22 mouse cellular contexts compared by ENCODE assay signal in the genomic region with DNA sequence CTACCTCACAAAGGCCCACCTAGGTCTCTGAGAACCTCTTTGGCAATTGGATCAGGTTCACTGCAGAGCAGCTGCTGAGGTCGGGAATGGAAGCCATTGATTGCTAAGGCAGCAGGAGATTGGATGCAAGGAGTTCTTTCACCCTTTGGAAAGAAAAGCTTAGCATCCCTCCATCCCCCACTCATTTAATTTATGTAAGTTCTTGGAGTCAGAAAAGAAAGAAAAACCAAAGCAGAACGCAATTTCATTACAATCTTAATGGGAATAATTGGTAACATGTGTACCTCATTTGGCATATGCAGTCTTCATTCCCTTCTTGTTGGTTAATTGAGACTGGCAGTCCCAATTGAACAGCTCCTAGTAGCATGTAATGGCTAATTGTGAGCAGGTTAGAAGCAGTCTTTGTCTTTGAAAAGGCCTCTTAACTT.
A peak's percentile ranks its signal among the peaks of the same experiment; 100 is the strongest.
DNase-seq lines count a peak whose midpoint lies in the region; ATAC-seq lines count a peak whose summit lies in the region.
"Had no signal": no experiment of that assay in that cellular context is flagged by ENCODE, and none has a peak within 500 bp of the region (broad histone marks: within the 10 kb centered on the region; RNA-seq: fewer than 3 reads in every experiment).

No protein-coding gene starts in this region.

- WGBS in embryonic facial prominence, embryonic 13.5 days: 15% methylated on average over 2 of the region's 2 CpGs
- WGBS in forebrain, embryonic 16.5 days: 5% methylated on average over 2 of the region's 2 CpGs
- whole genome bisulfite sequencing in hindbrain, embryonic 10.5 days: 46% methylated on average over 2 of the region's 2 CpGs

- no peak overlapping the region for H3K4me3 ChIP-seq in embryonic facial prominence, embryonic 13.5 days
- no peak overlapping the region for H3K4me3 ChIP-seq in forebrain, embryonic 16.5 days (replicated peaks; ENCODE audit: low read length)
- no peak overlapping the region for H3K4me3 ChIP-seq in hindbrain, embryonic 10.5 days
- H3K4me3 ChIP-seq: hindbrain, embryonic 13.5 days; layer of hippocampus, adult 2 months; left cerebral cortex, adult 2 months; midbrain, embryonic 12.5 days had no signal

- peaks cover 16% of the 10 kb centered on the region; the same call in 1 of the 2 replicates for H3K4me1 ChIP-seq in embryonic facial prominence, embryonic 13.5 days
- no peaks in the 10 kb centered on the region for H3K4me1 ChIP-seq in forebrain, embryonic 16.5 days (replicated peaks; ENCODE audit: control insufficient read depth, insufficient read depth, low read length)
- no peaks in the 10 kb centered on the region for H3K4me1 ChIP-seq in hindbrain, embryonic 10.5 days (replicated peaks)
- H3K4me1 ChIP-seq: hindbrain, embryonic 13.5 days had no signal

- peaks cover 13% of the 10 kb centered on the region for H3K27me3 ChIP-seq in embryonic facial prominence, embryonic 13.5 days
- H3K27me3 ChIP-seq in forebrain, embryonic 16.5 days (replicated peaks; ENCODE audit: control insufficient read depth, insufficient read depth, low read length): peaks cover 6% of the 10 kb centered on the region
- H3K27me3 ChIP-seq in hindbrain, embryonic 10.5 days (ENCODE audit: insufficient read depth, poor library complexity, severe bottlenecking): no peaks in the 10 kb centered on the region
- H3K27me3 ChIP-seq: hindbrain, embryonic 13.5 days; midbrain, embryonic 12.5 days had no signal

- intact Hi-C loops in left cerebral cortex, postnatal 25 days (cut with DNase I): no loop called here

- H3K9me3 ChIP-seq in embryonic facial prominence, embryonic 13.5 days: peaks cover 4% of the 10 kb centered on the region
- no peaks in the 10 kb centered on the region for H3K9me3 ChIP-seq in forebrain, embryonic 16.5 days (ENCODE audit: control insufficient read depth, low read length)
- H3K9me3 ChIP-seq in hindbrain, embryonic 10.5 days: no peaks in the 10 kb centered on the region
- H3K9me3 ChIP-seq: hindbrain, embryonic 13.5 days; midbrain, embryonic 12.5 days had no signal

- peak; percentile 74 for ATAC-seq in embryonic facial prominence, embryonic 13.5 days (ENCODE audit: insufficient number of reproducible peaks, insufficient read depth, low FRiP score, low TSS enrichment, low read depth)
- peak; percentile 86 for ATAC-seq in forebrain, embryonic 16.5 days
- ATAC-seq: CD4-positive, CD25-positive, alpha-beta regulatory T cell, adult 4 months; intestine, postnatal 0 days had no signal

- peak; percentile 52 for DNase-seq in embryo, embryonic 10 days (ENCODE audit: low spot score)
- no peak for DNase-seq in embryo, embryonic 9.5 days (ENCODE audit: extremely low spot score)
- peak; percentile 62 for DNase-seq in retina, embryonic 14.5 days (ENCODE audit: low spot score)
- DNase-seq in kidney, postnatal 36 days: no peak
- DNase-seq in left cerebral cortex, postnatal 25 days (ENCODE audit: low spot score in 2 of 2): no peak
- DNase-seq in hindbrain, embryonic 10.5 days (ENCODE audit: low spot score): no peak
- DNase-seq: cerebellum, postnatal 14 days; gastrocnemius, postnatal 25 days; lung, embryonic 14.5 days; right cerebral cortex, postnatal 14 days; thymus, postnatal 25 days had no signal

- H3K9ac ChIP-seq in embryonic facial prominence, embryonic 13.5 days: no peak overlapping the region
- no peak overlapping the region for H3K9ac ChIP-seq in forebrain, embryonic 16.5 days (replicated peaks; ENCODE audit: low read depth, low read length)
- H3K9ac ChIP-seq: hindbrain, embryonic 13.5 days; lung, embryonic 14.5 days; midbrain, embryonic 12.5 days had no signal

- no peak overlapping the region for H3K4me2 ChIP-seq in embryonic facial prominence, embryonic 13.5 days
- no peak overlapping the region for H3K4me2 ChIP-seq in forebrain, embryonic 16.5 days (ENCODE audit: low read length)
- H3K4me2 ChIP-seq: hindbrain, embryonic 13.5 days; liver, embryonic 11.5 days; lung, embryonic 14.5 days; midbrain, embryonic 12.5 days had no signal

- no peaks in the 10 kb centered on the region for H3K36me3 ChIP-seq in embryonic facial prominence, embryonic 13.5 days
- no peaks in the 10 kb centered on the region for H3K36me3 ChIP-seq in forebrain, embryonic 16.5 days (ENCODE audit: control insufficient read depth, insufficient read depth)
- H3K36me3 ChIP-seq in hindbrain, embryonic 10.5 days: no peaks in the 10 kb centered on the region
- H3K36me3 ChIP-seq: G1E; hindbrain, embryonic 13.5 days; midbrain, embryonic 12.5 days had no signal

- peak overlapping the region; percentile 55; the same call in 1 of the 2 replicates for H3K27ac ChIP-seq in embryonic facial prominence, embryonic 13.5 days
- no peak overlapping the region for H3K27ac ChIP-seq in forebrain, embryonic 16.5 days (ENCODE audit: low read length)
- H3K27ac ChIP-seq in hindbrain, embryonic 10.5 days: no peak overlapping the region
- H3K27ac ChIP-seq: hindbrain, embryonic 13.5 days; kidney, postnatal 0 days; layer of hippocampus, adult 2 months; left cerebral cortex, adult 2 months; midbrain, embryonic 12.5 days had no signal

Comparison
In these comparisons a context has a peak if more than half of its experiments do, and no peak if none do; other contexts are left out.
1. DNase-seq: peak in embryo, embryonic 10 days (single experiment) and retina, embryonic 14.5 days (single experiment); none in embryo, embryonic 9.5 days (single experiment), kidney, postnatal 36 days (0 of 2), left cerebral cortex, postnatal 25 days (0 of 2) and hindbrain, embryonic 10.5 days (single experiment).